Mouse (Mus musculus): ENCODE measurements around the gene AU015836.
"Not testable (repeated sequence)": the region's sequence is repeated elsewhere in the genome, so short reads cannot be mapped to it uniquely, and the experiment has no call there.

AU015836 gene

DNA sequence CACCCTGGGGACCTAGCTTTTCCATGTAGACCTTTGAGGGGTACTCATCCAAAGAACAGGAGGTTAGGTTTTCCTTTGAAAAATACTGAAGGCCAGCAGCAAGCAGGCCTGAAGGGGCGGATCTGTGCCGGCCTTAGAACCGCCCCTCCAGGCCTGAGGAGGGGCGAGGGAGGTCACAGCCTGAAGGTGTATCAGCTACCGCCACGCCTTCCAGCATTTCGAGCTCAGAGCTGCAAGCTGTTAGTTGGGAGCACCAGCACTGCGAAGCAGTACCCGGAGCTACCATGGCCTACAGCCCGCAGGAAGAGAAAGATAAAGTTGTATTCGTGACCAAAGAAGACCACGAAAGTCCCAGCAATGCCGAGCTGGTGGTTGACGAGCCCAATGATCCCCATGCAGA, at the start of gene AU015836:
Gene AU015836 (plus strand): TSS at position 216 of the 400 bp plus-strand sequence.
- no peak for DNase-seq (ENCODE audit: low read depth, low spot score)

DNA sequence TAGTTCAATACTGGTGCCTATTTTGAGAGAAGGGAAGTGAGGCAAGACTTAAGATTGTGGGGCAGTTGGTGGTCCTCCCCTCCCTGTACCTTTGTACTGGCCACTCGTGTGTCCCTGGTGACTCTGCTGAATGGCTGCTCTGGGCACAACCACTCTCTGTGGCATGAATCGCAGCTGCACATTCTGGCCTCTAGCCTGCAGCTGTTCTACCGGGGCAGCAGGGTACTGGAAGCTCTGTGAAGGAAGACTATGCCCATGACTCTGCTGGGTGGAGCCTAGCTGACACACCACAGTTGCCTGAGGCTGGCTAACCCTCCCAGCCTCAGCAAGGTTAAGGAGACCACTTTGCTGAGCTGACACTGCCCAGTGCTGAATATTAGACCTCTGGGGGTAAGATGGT, 49.4 kb upstream of the AU015836 start:
- DNase-seq (ENCODE audit: low read depth, low spot score) = no peak

DNA sequence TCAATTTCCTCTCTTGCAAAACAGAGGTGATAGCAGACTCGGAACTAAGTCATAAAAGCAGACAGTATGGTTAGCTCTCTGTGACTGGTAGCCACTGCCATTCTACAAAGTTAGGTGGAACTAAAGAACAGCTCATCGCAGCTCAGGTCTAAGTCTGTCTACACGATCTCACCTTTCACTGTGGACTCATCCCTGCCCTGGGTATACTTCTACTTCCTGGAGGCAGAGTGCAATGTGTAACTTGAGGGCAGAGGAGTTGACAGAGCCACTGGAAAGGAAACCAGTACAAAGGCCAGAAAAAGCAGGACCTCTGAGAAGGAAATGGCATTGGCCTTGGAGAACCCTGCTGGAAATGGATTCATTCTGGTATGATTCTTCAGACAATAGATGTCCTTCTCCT, 40.1 kb upstream of the AU015836 start:
- DNase-seq (ENCODE audit: low read depth, low spot score) = no peak

DNA sequence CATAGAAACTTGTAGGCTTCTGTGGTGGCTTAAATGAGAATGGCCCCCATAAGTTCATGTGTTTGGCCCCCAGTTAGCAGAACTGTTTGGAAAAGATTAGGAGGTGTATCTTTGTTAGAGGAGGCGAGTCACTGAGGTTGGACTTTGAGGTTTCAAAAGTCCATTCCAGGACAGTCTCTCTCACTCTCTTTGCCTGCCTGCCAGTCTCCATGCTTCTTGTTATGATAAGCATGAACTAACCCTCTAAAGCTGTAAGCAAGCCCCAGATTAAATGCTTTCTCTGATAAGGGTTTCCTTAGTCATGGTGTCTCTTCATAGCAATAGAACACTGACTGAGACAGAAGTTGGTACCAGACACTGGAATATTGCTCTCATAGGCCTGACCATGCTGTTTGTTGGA, 39.7 kb upstream of the AU015836 start:
- no peak for DNase-seq (ENCODE audit: low read depth, low spot score)

DNA sequence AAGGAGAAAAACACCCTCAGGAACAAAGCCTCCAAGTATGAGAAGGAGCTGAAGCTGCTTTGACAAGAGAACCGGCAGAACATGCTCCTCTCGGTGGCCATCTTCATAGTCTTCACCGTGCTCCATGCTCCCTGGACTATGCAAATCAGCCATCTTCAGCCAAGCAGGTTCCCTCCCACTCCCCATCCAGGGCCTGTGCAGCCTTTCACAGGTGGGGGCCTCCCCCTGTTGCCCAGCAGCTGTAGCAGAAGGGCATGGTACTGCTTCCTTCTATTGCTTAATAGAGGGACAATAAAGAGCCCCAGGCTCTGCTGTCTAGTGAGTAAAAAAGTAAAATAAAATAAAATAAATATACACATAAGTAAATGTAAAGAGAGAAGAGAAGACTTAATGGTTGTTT, 36.8 kb upstream of the AU015836 start:
- DNase-seq (ENCODE audit: low read depth, low spot score) = no peak

DNA sequence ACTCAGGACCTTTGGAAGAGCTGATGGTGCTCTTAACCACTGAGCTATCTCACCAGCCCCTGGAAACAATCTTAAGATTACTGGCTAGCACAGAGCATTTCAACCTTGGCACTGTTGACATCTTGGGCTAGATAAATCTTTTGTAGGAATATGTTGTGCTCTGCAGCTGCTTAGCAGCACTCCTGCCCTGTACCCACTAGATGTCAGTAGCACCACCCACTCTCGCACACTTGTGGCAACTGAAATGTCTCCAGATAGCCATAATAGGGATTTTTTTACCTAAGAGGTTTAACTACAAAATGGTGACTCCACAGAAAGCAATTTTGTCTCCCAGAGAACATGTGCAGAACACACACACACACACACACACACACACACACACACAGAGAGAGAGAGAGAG, 11.7 kb upstream of the AU015836 start:
- no peak for DNase-seq (ENCODE audit: low read depth, low spot score)

DNA sequence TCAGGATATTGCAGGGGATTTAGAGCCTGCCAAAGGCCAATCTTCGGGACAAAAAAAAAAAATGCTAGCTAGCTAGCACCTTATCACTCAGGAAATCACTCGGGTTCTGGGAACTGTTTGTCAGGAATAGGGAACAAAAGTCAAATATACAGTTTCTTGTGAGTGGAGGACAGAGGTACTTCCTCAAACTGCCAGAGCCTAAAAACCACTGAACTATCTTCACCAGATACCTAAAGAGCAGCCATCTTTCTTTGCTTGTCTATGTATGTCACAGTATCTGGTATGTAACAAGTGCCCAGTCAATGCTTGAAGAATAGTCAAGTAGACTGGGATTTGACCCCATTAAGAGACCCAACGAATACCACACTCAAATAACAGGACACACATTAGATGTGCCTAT, 10.0 kb upstream of the AU015836 start:
- no peak for DNase-seq (ENCODE audit: low read depth, low spot score)

DNA sequence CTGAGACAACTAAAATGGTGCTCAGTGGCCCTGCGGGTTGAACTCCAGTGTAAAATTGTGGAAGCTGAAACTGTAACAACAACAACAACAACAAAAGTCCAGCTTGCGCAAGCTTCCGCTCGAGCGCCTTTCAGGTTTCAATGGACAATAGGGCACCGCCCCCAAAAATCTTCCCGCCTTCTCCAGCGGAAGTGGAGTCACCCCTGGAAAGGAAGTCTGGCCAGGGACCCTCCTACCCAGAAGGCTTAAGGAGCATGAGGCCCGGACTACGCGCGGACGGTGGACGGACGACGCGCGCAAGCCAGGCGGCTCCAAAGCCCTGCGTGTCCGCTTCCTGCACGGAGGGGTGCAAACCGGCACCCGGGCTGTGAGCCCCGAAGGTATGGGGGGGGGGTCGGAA, 11.9 kb downstream of the AU015836 start:
- no peak for DNase-seq (ENCODE audit: low read depth, low spot score)

DNA sequence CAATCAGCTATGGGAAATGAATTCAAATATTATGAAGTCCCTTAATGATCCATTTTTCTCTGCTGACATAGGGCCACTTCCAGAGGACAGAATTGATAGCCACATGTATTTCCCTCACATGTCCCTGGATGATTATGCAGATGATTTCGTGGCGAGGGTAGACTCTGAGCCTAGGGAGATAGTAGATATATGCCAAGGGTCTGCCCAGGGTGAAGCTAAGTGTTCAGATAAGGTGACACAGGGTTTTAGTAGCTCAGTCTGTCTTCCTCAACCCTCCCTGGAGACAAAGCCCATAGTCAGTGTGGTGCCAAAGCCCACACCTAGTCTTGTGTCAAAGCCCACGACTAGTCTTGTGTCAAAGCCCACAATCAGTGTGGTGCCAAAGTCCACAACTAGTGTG, 13.7 kb downstream of the AU015836 start:
- no peak for DNase-seq (ENCODE audit: low read depth, low spot score)

DNA sequence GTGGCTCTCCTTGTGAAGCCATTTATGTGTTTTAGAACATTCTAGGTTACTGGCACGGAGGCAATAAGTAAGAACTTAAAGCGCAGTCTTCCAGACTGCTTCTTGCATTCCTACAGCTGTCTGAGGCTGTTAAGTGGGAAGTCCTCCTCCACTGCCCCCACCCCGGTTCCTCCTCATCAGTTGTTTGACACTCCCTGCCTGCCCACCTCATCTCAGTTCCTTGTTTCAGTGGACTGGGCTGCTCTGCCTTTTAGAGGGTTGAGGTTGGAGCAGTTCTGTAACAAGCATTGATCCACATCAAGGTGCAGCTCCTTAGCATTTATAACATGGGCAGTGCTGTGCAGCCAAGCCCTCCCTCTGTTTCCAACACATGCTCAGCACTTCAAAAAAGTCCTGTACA, 16.6 kb downstream of the AU015836 start:
- DNase-seq (ENCODE audit: low read depth, low spot score) = not testable (repeated sequence)

DNA sequence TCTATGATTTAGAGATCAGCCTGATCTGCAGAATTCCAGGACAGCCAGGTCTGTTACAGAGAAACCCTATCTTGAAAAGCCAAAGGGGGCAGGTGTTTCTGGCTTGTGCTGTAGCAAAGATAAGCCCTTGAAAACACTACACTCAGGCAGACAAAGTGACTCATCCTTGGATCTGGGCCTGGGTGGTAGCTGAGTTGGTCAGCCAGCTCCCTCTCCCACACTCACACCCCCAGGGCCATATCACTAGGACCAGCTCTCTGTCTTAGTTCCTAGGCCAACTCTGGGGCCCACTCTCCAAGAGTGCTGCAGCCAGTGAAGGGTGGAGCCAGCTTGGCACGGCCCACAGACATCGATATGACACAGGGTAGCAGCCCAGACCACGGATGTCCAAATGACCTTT, 38.5 kb downstream of the AU015836 start:
- DNase-seq (ENCODE audit: low read depth, low spot score) = no peak

DNA sequence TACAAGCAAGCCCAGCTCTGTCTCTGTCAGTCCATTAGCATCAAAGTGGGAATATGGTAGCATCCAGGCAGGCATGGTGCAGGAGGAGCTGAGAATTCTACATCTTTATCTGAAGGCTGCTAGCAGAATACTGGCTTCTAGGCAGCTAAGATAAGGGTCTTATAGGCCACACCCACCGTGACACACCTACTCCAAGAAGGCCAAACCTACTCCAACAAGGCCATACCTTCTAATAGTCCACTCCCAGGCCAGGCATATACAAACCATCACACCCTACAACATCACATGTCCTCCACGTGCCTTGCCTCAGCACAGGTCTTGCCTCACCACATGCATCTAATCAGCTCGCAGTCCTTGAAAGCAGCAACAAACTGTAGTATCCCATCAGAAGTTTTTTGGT, 41.0 kb downstream of the AU015836 start:
- no peak for DNase-seq (ENCODE audit: low read depth, low spot score)

DNA sequence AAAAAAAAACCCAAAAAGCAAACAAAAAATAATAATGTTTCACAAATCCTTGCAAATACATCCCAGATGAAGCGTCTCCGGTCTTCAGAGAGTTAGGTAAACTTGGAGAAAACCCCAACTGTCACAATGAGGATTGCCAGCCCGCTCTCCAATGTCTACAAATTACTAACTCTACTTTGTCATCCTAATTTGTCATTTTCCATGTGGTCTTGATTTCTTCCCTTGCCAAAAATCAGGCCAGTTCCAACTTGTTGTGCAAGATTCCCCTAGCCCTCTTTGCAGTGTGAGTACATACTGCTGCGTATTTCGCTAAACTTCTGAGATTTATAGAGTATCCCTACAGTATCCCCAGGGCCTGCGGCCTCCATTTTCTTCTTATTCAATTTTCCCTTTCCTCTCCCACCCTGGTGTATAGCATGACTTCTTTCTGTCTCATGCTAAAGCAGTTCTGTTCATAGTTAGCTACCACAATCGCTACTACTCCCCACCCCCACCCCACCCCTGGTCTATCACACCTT, 43.3 kb downstream of the AU015836 start:
- no peak for DNase-seq (ENCODE audit: low read depth, low spot score)

DNA sequence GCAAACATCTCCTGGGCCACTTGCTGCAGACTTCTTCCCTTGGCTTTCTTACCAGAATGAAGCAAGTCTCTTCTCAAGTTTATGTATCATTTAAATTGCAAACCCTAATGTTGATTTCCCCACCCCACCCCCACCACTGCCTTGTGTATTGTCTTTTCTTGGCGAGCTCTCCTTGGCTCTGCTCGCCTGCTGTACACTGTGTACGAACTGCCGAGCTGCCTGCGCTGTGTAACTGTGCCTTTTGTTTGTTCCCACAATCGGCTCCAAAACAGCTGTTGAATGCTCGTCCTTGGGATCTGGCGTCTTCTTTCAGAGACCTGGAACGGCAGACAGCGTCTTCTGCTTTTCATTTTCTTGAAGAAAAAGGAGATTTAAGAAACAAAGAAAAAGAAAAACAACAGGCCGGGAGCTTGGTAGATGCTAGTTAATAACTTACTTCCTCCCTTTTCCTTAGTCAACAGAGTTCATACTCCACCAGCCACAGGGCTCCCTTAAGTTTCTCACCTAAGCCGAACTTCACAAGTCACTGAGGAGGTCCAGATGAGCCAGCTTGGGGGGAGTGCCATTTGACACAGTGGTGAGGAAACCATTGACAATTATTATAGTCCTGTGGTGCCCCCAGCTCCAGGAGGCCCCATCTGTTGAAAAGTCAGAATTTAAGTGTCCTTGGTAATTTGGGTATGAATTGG, 44.2 kb downstream of the AU015836 start:
- no peak for DNase-seq (ENCODE audit: low read depth, low spot score)

DNA sequence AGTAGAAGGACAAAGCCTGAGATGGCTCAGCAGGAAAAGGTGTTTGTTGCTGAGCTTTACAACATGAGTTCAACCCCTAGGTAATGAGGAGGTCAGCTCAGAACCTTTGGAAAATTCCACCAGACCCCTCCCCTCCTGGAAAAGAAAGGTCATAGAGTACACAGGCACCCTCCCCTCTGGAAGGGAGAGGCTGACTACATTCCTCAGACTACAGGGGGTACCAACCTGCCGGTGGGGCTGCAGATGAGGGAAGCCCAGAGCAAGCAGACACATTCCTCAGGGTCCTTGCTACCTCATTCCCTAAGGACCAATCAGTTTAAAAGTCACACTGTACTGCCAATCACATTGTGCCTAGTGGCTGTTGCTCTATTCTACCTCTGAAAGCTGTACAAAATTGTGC, 48.4 kb downstream of the AU015836 start:
- DNase-seq (ENCODE audit: low read depth, low spot score) = no peak

DNA sequence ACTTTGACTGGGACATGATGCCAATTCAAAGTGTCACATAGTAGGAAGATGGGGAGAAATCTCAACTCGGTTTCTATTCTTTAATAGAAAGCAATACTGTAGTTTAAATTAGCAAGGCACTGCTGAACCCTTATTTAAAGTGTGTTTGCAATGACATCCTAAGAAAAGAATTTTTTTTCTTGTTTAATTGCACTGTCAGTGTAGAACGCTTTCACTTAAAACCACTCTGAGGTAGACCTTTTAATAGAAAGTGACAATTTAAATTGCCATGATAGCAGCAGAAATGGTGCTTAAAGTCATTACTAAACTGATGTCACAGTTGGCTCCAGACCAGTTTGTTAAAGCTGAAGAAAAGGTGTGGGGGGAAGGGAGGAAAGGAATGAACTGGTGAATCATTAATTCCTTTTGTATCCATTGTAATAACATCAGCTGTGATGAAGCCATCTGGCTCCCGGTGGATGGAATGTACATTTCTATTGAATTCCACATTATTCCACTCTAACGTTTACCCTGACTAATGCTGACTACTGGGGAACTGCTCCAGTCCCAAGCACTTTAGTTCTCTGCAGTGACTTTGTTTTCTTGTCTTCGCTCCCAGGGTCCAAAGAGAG, 53.9 kb downstream of the AU015836 start:
- no peak for DNase-seq (ENCODE audit: low read depth, low spot score)
